Mouse (Mus musculus) B cell, adult 2 months (primary cell): ENCODE data around the gene Xrcc3.

Experiments used
- DNase-seq, 2 experiments: peaks; one replicate each; pipeline ENCODE4 v3.0.0; 2022

Gene Xrcc3

GRCm38 (mm10) chr12:111770651-111771050 lies 43.0 kb downstream of the Xrcc3 start:
- no peak for DNase-seq

GRCm38 (mm10) chr12:111769816-111770577 lies 43.7 kb downstream of the Xrcc3 start:
- DNase-seq = no peak

GRCm38 (mm10) chr12:111769306-111769705 lies 44.4 kb downstream of the Xrcc3 start:
- DNase-seq = no peak

GRCm38 (mm10) chr12:111768322-111768928 lies 45.2 kb downstream of the Xrcc3 start:
- no peak for DNase-seq

GRCm38 (mm10) chr12:111766313-111767236 lies 47.1 kb downstream of the Xrcc3 start:
- no peak for DNase-seq

- no peak for DNase-seq
Measured at GRCm38 (mm10) chr12:111762620-111763280, 50.9 kb downstream of the Xrcc3 start.

- DNase-seq = no peak
Measured at GRCm38 (mm10) chr12:111760306-111760908, 53.3 kb downstream of the Xrcc3 start.

- DNase-seq = peak in 1 of 2 experiments; percentile 17
Measured at GRCm38 (mm10) chr12:111759176-111760061, 54.3 kb downstream of the Xrcc3 start.

GRCm38 (mm10) chr12:111758381-111759175 lies 55.1 kb downstream of the Xrcc3 start, which contains the start of gene Klc1:
Gene Klc1, plus strand, starts transcription at chr12:111758849.
- peak; percentile 83 to 87 for DNase-seq

GRCm38 (mm10) chr12:111757561-111758325 lies 55.9 kb downstream of the Xrcc3 start:
- no peak for DNase-seq

- DNase-seq = no peak
Measured at GRCm38 (mm10) chr12:111756698-111757082, 57.0 kb downstream of the Xrcc3 start.

GRCm38 (mm10) chr12:111756082-111756697 lies 57.5 kb downstream of the Xrcc3 start:
- DNase-seq = no peak

GRCm38 (mm10) chr12:111755231-111755630 lies 58.4 kb downstream of the Xrcc3 start:
- DNase-seq = no peak

- no peak for DNase-seq
Measured at GRCm38 (mm10) chr12:111754710-111755109, 59.0 kb downstream of the Xrcc3 start.

- DNase-seq = no peak
Measured at GRCm38 (mm10) chr12:111753347-111753746, 60.3 kb downstream of the Xrcc3 start.
